Comparison of ENCODE assay signal across 15 mouse cellular contexts in genomic region chr8:124732828-124733227, GRCm38 (mm10).
"Had no signal": no experiment of that assay in that cellular context is flagged by ENCODE, and none has a peak within 500 bp of the region (broad histone marks: within the 10 kb centered on the region; RNA-seq: fewer than 3 reads in every experiment).

No protein-coding gene starts in this region.

- H3K27me3 ChIP-seq: limb, embryonic 15.5 days; midbrain, embryonic 15.5 days; neural tube, embryonic 12.5 days; stomach, embryonic 15.5 days had no signal

- H3K4me1 ChIP-seq: limb, embryonic 15.5 days; midbrain, embryonic 15.5 days; neural tube, embryonic 12.5 days; stomach, embryonic 15.5 days had no signal

- ATAC-seq: intestine, embryonic 16.5 days; midbrain, embryonic 15.5 days had no signal

- H3K4me3 ChIP-seq: limb, embryonic 15.5 days; midbrain, embryonic 15.5 days; neural tube, embryonic 12.5 days; stomach, embryonic 15.5 days had no signal

- H3K9me3 ChIP-seq: limb, embryonic 15.5 days; midbrain, embryonic 15.5 days; neural tube, embryonic 12.5 days; stomach, embryonic 15.5 days had no signal

- H3K27ac ChIP-seq: limb, embryonic 15.5 days; liver, embryonic 14.5 days; midbrain, embryonic 15.5 days; neural tube, embryonic 12.5 days; stomach, embryonic 15.5 days had no signal

- DNase-seq: kidney, adult 2 months; kidney, postnatal 25 days; layer of hippocampus, postnatal 36 days; lung, embryonic 14.5 days; lung, postnatal 14 days; retina, postnatal 1 day; right cerebral cortex, postnatal 14 days; thymus, postnatal 4 days had no signal

- H3K4me2 ChIP-seq: limb, embryonic 15.5 days; lung, embryonic 14.5 days; midbrain, embryonic 11.5 days; midbrain, embryonic 15.5 days; neural tube, embryonic 12.5 days; stomach, embryonic 15.5 days had no signal

- H3K9ac ChIP-seq: limb, embryonic 15.5 days; liver, embryonic 14.5 days; lung, embryonic 14.5 days; midbrain, embryonic 15.5 days; neural tube, embryonic 12.5 days; stomach, embryonic 15.5 days had no signal
